Mouse (Mus musculus) olfactory bulb, adult 2 months (tissue): ENCODE results near the gene Fzr1. TPM values are rescaled to one million over a fixed set of nuclear protein-coding genes. Genes with fewer than 3 reads are reported as not detected.

Experiments
- H3K27ac ChIP-seq: fragments of 200-500 bp; 2 replicates; pipeline ENCODE4 v1.5.1; 2012; ENCODE audit warnings: low read depth, low read length; ENCODE audit not compliant: insufficient read depth
- H3K4me1 ChIP-seq: fragments of 200-500 bp; 2 replicates; pipeline ENCODE4 v1.6.1; 2012; ENCODE audit warnings: low read length; ENCODE audit not compliant: control insufficient read depth, insufficient read depth
- H3K4me3 ChIP-seq: fragments of 200-500 bp; 2 replicates; pipeline ENCODE4 v1.5.1; 2012; ENCODE audit warnings: mild to moderate bottlenecking, low read depth, low read length, moderate library complexity; ENCODE audit not compliant: insufficient read depth
- CTCF ChIP-seq: fragments of 200-500 bp; IDR thresholded peaks from 2 replicates; pipeline ENCODE4 v1.5.1; 2012; ENCODE audit warnings: low read depth, mild to moderate bottlenecking, low read length, moderate library complexity; ENCODE audit not compliant: insufficient read depth
- POLR2A ChIP-seq: fragments of 200-500 bp; IDR thresholded peaks from 2 replicates; pipeline ENCODE4 v1.6.1; 2012; ENCODE audit warnings: mild to moderate bottlenecking, low read depth, low read length, moderate library complexity; ENCODE audit not compliant: insufficient read depth
- WGBS: fragments of 180-500 bp; shearing (Covaris S2); methylation state at CpG from one replicate; pipeline ENCODE4 v1.1.7; 2018; 5-methylcytosine and 5-hydroxymethylcytosine counted together
- polyA plus RNA-seq: library from polyadenylated mRNA; stranded (reverse); fragments of >200 nt; gene quantifications from 2 replicates; pipeline ENCODE4 v1.2.4, GENCODE M21; 2012; ENCODE audit warnings: low replicate concordance; ENCODE audit not compliant: missing spikeins, insufficient read depth, insufficient read length

The Fzr1 gene
- polyA plus RNA-seq, 1 experiment = not detected

GRCm38 (mm10) chr10:81382039-81382438, 3.7 kb upstream of the Fzr1 start:
- H3K4me1 ChIP-seq = peaks cover 23% of the 10 kb centered on the region
- TF ChIP-seq POLR2A (no peak), CTCF (no peak)
- WGBS = 90% methylated on average over 5 of the region's 5 CpGs
- H3K27ac ChIP-seq = no peak overlapping the region
- H3K4me3 ChIP-seq = no peak overlapping the region

GRCm38 (mm10) chr10:81379809-81380378, 1.6 kb upstream of the Fzr1 start:
- Histone ChIP-seq H3K4me1 (peaks cover 20% of the 10 kb centered on the region), H3K27ac (no peak overlapping the region), H3K4me3 (no peak overlapping the region)
- 89% methylated on average over 6 of the region's 6 CpGs for WGBS
- no peak for TF ChIP-seq POLR2A
- no peak for TF ChIP-seq CTCF

GRCm38 (mm10) chr10:81379183-81379553, 852 bp upstream of the Fzr1 start:
- Histone ChIP-seq H3K4me1 (peaks cover 20% of the 10 kb centered on the region), H3K27ac (no peak overlapping the region), H3K4me3 (peak overlapping the region; percentile 91; the same call in 1 of the 2 replicates)
- WGBS = 55% methylated on average over 3 of the region's 3 CpGs
- TF ChIP-seq POLR2A = no peak
- no peak for TF ChIP-seq CTCF

GRCm38 (mm10) chr10:81378553-81379182, 352 bp upstream of the Fzr1 start:
- Histone ChIP-seq H3K4me3 (peak overlapping the region; percentile 91), H3K4me1 (peaks cover 20% of the 10 kb centered on the region), H3K27ac (no peak overlapping the region)
- under 1% methylated on average over 46 of the region's 46 CpGs for WGBS
- TF ChIP-seq POLR2A (no peak), CTCF (no peak)

- H3K4me3 ChIP-seq = peak overlapping the region; percentile 91
- peaks cover 20% of the 10 kb centered on the region for H3K4me1 ChIP-seq
- H3K27ac ChIP-seq = no peak overlapping the region
- 42% methylated on average over 2 of the region's 2 CpGs for WGBS
- TF ChIP-seq POLR2A = no peak
- TF ChIP-seq CTCF = no peak
Measured at GRCm38 (mm10) chr10:81377362-81377664, 1.0 kb downstream of the Fzr1 start.

GRCm38 (mm10) chr10:81376561-81377361, 1.6 kb downstream of the Fzr1 start:
- 0 out of 2 replicates have a peak overlapping the region, but pooled peaks have one; percentile 91 for H3K4me3 ChIP-seq
- no peak for TF ChIP-seq POLR2A
- TF ChIP-seq CTCF = no peak
- H3K27ac ChIP-seq = no peak overlapping the region
- H3K4me1 ChIP-seq = peaks cover 20% of the 10 kb centered on the region
- whole genome bisulfite sequencing = 39% methylated on average over 6 of the region's 6 CpGs

GRCm38 (mm10) chr10:81375322-81375721, 3.0 kb downstream of the Fzr1 start:
- peaks cover 20% of the 10 kb centered on the region for H3K4me1 ChIP-seq
- H3K27ac ChIP-seq = no peak overlapping the region
- 90% methylated on average over 10 of the region's 10 CpGs for WGBS
- H3K4me3 ChIP-seq = no peak overlapping the region
- TF ChIP-seq CTCF = no peak
- no peak for TF ChIP-seq POLR2A

GRCm38 (mm10) chr10:81367207-81367495, 11.2 kb downstream of the Fzr1 start:
- TF ChIP-seq CTCF (no peak), POLR2A (no peak)
- Histone ChIP-seq H3K4me3 (no peak overlapping the region), H3K4me1 (peaks cover 18% of the 10 kb centered on the region), H3K27ac (no peak overlapping the region)
- 72% methylated on average over 6 of the region's 6 CpGs for WGBS

GRCm38 (mm10) chr10:81366477-81367206, 11.7 kb downstream of the Fzr1 start:
- TF ChIP-seq POLR2A = no peak
- TF ChIP-seq CTCF = no peak
- H3K27ac ChIP-seq = no peak overlapping the region
- WGBS = 67% methylated on average over 6 of the region's 6 CpGs

More at GRCm38 (mm10) chr10:81366477-81367206, 11.7 kb downstream of the Fzr1 start:
- Histone ChIP-seq H3K4me1 (peaks cover 18% of the 10 kb centered on the region), H3K4me3 (no peak overlapping the region)
